Mouse (Mus musculus) cerebellum, adult 2 months (tissue): ENCODE data around the gene Oosp2. TPM values are rescaled to one million over a fixed set of nuclear protein-coding genes. Genes with fewer than 3 reads are reported as not detected.

Experiments used
- DNase-seq, 2 experiments: peaks; one replicate each; pipeline ENCODE4 v3.0.0; 2021
- H3K27ac ChIP-seq: fragments of 200-500 bp; 2 replicates; pipeline ENCODE4 v1.5.1; 2012; ENCODE audit warnings: low read length, control low read depth, inconsistent platforms; ENCODE audit not compliant: insufficient read depth
- H3K27me3 ChIP-seq: fragments of 200-500 bp; 2 replicates; pipeline ENCODE4 v1.6.1; 2012; ENCODE audit warnings: inconsistent platforms, mild to moderate bottlenecking, low read length, moderate library complexity; ENCODE audit not compliant: control insufficient read depth, insufficient read depth
- H3K4me1 ChIP-seq: fragments of 200-500 bp; 2 replicates; pipeline ENCODE4 v1.6.1; 2011; ENCODE audit warnings: low read length; ENCODE audit not compliant: control insufficient read depth, insufficient read depth
- H3K4me3 ChIP-seq: fragments of 200-500 bp; replicated peaks from 2 replicates; pipeline ENCODE3; 2011; ENCODE audit warnings: mild to moderate bottlenecking, low read depth, low read length, control low read depth; ENCODE audit not compliant: insufficient read depth
- CTCF ChIP-seq: fragments of 200-500 bp; IDR thresholded peaks from 2 replicates; pipeline ENCODE4 v1.5.1; 2011; ENCODE audit warnings: low read depth, mild to moderate bottlenecking, control low read depth, low read length, moderate library complexity, borderline replicate concordance; ENCODE audit not compliant: insufficient read depth
- POLR2A ChIP-seq: fragments of 200-500 bp; IDR thresholded peaks from 2 replicates; pipeline ENCODE4 v1.6.1; 2011; ENCODE audit warnings: low read length, control low read depth, borderline replicate concordance; ENCODE audit not compliant: insufficient read depth
- WGBS: fragments of 180-500 bp; shearing (Covaris S2); methylation state at CpG from one replicate; pipeline ENCODE4 v1.1.7; 2018; 5-methylcytosine and 5-hydroxymethylcytosine counted together
- polyA plus RNA-seq: library from polyadenylated mRNA; depleted of rRNA; stranded (reverse); fragments of >200 nt; gene quantifications from 2 replicates; pipeline ENCODE4 v1.2.3, GENCODE M21; 2012

The Oosp2 gene
- polyA plus RNA-seq, 1 experiment, result not detected

- no peaks in the 10 kb centered on the region for H3K4me1 ChIP-seq
- no peak overlapping the region for H3K4me3 ChIP-seq
- H3K27me3 ChIP-seq, result no peaks in the 10 kb centered on the region
- DNase-seq, result no peak
- H3K27ac ChIP-seq, result no peak overlapping the region
- no peak for TF ChIP-seq POLR2A
- no peak for TF ChIP-seq CTCF
- WGBS, result 75% methylated on average over 3 of the region's 3 CpGs
Measured at GRCm38 (mm10) chr19:11646166-11646565, 14.2 kb downstream of the Oosp2 start.

- WGBS, result 58% methylated on average over 1 of the region's 1 CpGs
- no peaks in the 10 kb centered on the region for H3K27me3 ChIP-seq
- TF ChIP-seq CTCF, result no peak
- no peak for TF ChIP-seq POLR2A
- H3K4me1 ChIP-seq, result no peaks in the 10 kb centered on the region
- H3K27ac ChIP-seq, result no peak within 1 kb of the TSS
- no peak within 1 kb of the TSS for H3K4me3 ChIP-seq
- no peak for DNase-seq
Measured at GRCm38 (mm10) chr19:11640732-11641131, 19.6 kb downstream of the Oosp2 start, which contains the start of gene Ms4a3. Ms4a3 (minus strand) TSS chr19:11640851.

- H3K27me3 ChIP-seq, result no peaks in the 10 kb centered on the region
- TF ChIP-seq POLR2A (no peak), CTCF (no peak)
- H3K4me3 ChIP-seq, result no peak overlapping the region
- WGBS, result 71% methylated on average over 4 of the region's 4 CpGs
- H3K27ac ChIP-seq, result no peak overlapping the region
- DNase-seq, result no peak
- no peaks in the 10 kb centered on the region for H3K4me1 ChIP-seq
Measured at GRCm38 (mm10) chr19:11639038-11639437, 21.3 kb downstream of the Oosp2 start.

- no peak overlapping the region for H3K4me3 ChIP-seq
- WGBS, result 88% methylated on average over 5 of the region's 5 CpGs
- TF ChIP-seq POLR2A (no peak), CTCF (no peak)
- H3K4me1 ChIP-seq, result no peaks in the 10 kb centered on the region
- H3K27ac ChIP-seq, result no peak overlapping the region
- H3K27me3 ChIP-seq, result no peaks in the 10 kb centered on the region
- DNase-seq, result no peak
Measured at GRCm38 (mm10) chr19:11635572-11635971, 24.8 kb downstream of the Oosp2 start.

- Histone ChIP-seq H3K27me3 (no peaks in the 10 kb centered on the region), H3K4me1 (no peaks in the 10 kb centered on the region), H3K27ac (no peak overlapping the region), H3K4me3 (no peak overlapping the region)
- DNase-seq, result no peak
- 78% methylated on average over 2 of the region's 2 CpGs for WGBS
- TF ChIP-seq CTCF, result no peak
- no peak for TF ChIP-seq POLR2A
Measured at GRCm38 (mm10) chr19:11634330-11634729, 26.0 kb downstream of the Oosp2 start.

GRCm38 (mm10) chr19:11633732-11634131 is 26.6 kb downstream of the Oosp2 start:
- Histone ChIP-seq H3K4me3 (no peak overlapping the region), H3K27me3 (no peaks in the 10 kb centered on the region), H3K27ac (no peak overlapping the region), H3K4me1 (no peaks in the 10 kb centered on the region)
- TF ChIP-seq CTCF (no peak), POLR2A (no peak)
- DNase-seq, result no peak
- WGBS, result 85% methylated on average over 1 of the region's 1 CpGs

GRCm38 (mm10) chr19:11625231-11625630 is 35.1 kb downstream of the Oosp2 start:
- no peak for DNase-seq
- Histone ChIP-seq H3K27me3 (no peaks in the 10 kb centered on the region), H3K27ac (no peak overlapping the region), H3K4me3 (no peak overlapping the region), H3K4me1 (no peaks in the 10 kb centered on the region)
- TF ChIP-seq POLR2A (no peak), CTCF (no peak)
- 77% methylated on average over 5 of the region's 5 CpGs for WGBS

- H3K27ac ChIP-seq, result no peak overlapping the region
- H3K4me3 ChIP-seq, result no peak overlapping the region
- H3K4me1 ChIP-seq, result no peaks in the 10 kb centered on the region
- no peak for DNase-seq
- H3K27me3 ChIP-seq, result no peaks in the 10 kb centered on the region
- TF ChIP-seq CTCF, result no peak
- TF ChIP-seq POLR2A, result no peak
Measured at GRCm38 (mm10) chr19:11624800-11625199, 35.6 kb downstream of the Oosp2 start.
